Mouse (Mus musculus) frontal cortex, adult (tissue): ENCODE results near the gene Enho.

Experiments
- ATAC-seq: cut with Nextera tagmentation; 2 replicates; pipeline ENCODE4 v1.9.2; 2017; ENCODE audit warnings: mild to moderate bottlenecking, moderate library complexity, mixed read lengths; ENCODE audit not compliant: low TSS enrichment

Enho gene

GRCm38 (mm10) chr4:41663614-41664013, 23.5 kb upstream of the Enho start:
- no peak for ATAC-seq

GRCm38 (mm10) chr4:41662723-41663122, 22.6 kb upstream of the Enho start:
- ATAC-seq, result no peak

- no peak for ATAC-seq
Observed at GRCm38 (mm10) chr4:41660851-41661430, 20.8 kb upstream of the Enho start.

- no peak for ATAC-seq
Observed at GRCm38 (mm10) chr4:41659556-41659955, 19.4 kb upstream of the Enho start.

GRCm38 (mm10) chr4:41658566-41659384, 18.7 kb upstream of the Enho start:
- no peak for ATAC-seq

- no peak for ATAC-seq
Observed at GRCm38 (mm10) chr4:41655525-41655924, 15.4 kb upstream of the Enho start.

GRCm38 (mm10) chr4:41654217-41654616, 14.1 kb upstream of the Enho start:
- peak; percentile 35 for ATAC-seq

- ATAC-seq, result peak; percentile 18; the same call in 1 of the 2 replicates
Observed at GRCm38 (mm10) chr4:41653730-41654129, 13.6 kb upstream of the Enho start.

- peak; percentile 77 for ATAC-seq
Observed at GRCm38 (mm10) chr4:41653296-41653695, 13.2 kb upstream of the Enho start.

GRCm38 (mm10) chr4:41648627-41649026, 8.5 kb upstream of the Enho start:
- no peak for ATAC-seq

GRCm38 (mm10) chr4:41648157-41648556, 8.0 kb upstream of the Enho start:
- ATAC-seq, result peak; percentile 79; the same call in 1 of the 2 replicates

GRCm38 (mm10) chr4:41645488-41645887, 5.4 kb upstream of the Enho start:
- no peak for ATAC-seq

GRCm38 (mm10) chr4:41641199-41641822, 1.2 kb upstream of the Enho start:
- no peak for ATAC-seq

GRCm38 (mm10) chr4:41639214-41639841, 796 bp downstream of the Enho start:
- ATAC-seq, result peak; percentile 22

GRCm38 (mm10) chr4:41638828-41639213, 1.3 kb downstream of the Enho start:
- ATAC-seq, result no peak; the same call in 1 of the 2 replicates

GRCm38 (mm10) chr4:41638186-41638731, 1.9 kb downstream of the Enho start:
- no peak for ATAC-seq

GRCm38 (mm10) chr4:41636882-41637635, 3.1 kb downstream of the Enho start:
- no peak for ATAC-seq

- no peak for ATAC-seq
Observed at GRCm38 (mm10) chr4:41636366-41636765, 3.8 kb downstream of the Enho start.

- no peak for ATAC-seq
Observed at GRCm38 (mm10) chr4:41635906-41636305, 4.2 kb downstream of the Enho start.

GRCm38 (mm10) chr4:41635224-41635623, 4.9 kb downstream of the Enho start:
- no peak for ATAC-seq

GRCm38 (mm10) chr4:41634631-41635030, 5.5 kb downstream of the Enho start:
- no peak for ATAC-seq
